Mouse (Mus musculus) olfactory bulb, adult 2 months (tissue): ENCODE results near the gene Alox12.

ENCODE experiments used
- CTCF ChIP-seq: fragments of 200-500 bp; IDR thresholded peaks from 2 replicates; pipeline ENCODE4 v1.5.1; 2012; ENCODE audit warnings: low read depth, mild to moderate bottlenecking, low read length, moderate library complexity; ENCODE audit not compliant: insufficient read depth
- POLR2A ChIP-seq: fragments of 200-500 bp; IDR thresholded peaks from 2 replicates; pipeline ENCODE4 v1.6.1; 2012; ENCODE audit warnings: mild to moderate bottlenecking, low read depth, low read length, moderate library complexity; ENCODE audit not compliant: insufficient read depth

- TF ChIP-seq POLR2A (no peak), CTCF (no peak)
Measured at GRCm38 (mm10) chr11:70297405-70297804, 42.3 kb upstream of the Alox12 start.
